Mouse (Mus musculus): ENCODE measurements at regions not wholly inside any gene's neighbourhood (a gene's known extent, or its start where the extent isn't known, plus 50 kb on each side); places are given as distances from the start of the nearest gene placed in this dataset.

- Histone ChIP-seq H3K9me3 (no peaks in the 10 kb centered on the region), H3K27ac (replicated peaks) (no peak overlapping the region), H3K4me3 (no peak overlapping the region), H3K4me2 (no peak overlapping the region), H3K4me1 (replicated peaks) (peaks cover 4% of the 10 kb centered on the region; the same call in 1 of the 2 replicates), H3K9ac (no peak overlapping the region), H3K36me3 (no peaks in the 10 kb centered on the region), H3K27me3 (no peaks in the 10 kb centered on the region)
- 57% methylated on average over 7 of the region's 7 CpGs for WGBS
- ATAC-seq (ENCODE audit: low read depth): no peak
Measured at GRCm38 (mm10) chr17:51371937-51372479, 192.9 kb upstream of the Tbc1d5 start.

DNA sequence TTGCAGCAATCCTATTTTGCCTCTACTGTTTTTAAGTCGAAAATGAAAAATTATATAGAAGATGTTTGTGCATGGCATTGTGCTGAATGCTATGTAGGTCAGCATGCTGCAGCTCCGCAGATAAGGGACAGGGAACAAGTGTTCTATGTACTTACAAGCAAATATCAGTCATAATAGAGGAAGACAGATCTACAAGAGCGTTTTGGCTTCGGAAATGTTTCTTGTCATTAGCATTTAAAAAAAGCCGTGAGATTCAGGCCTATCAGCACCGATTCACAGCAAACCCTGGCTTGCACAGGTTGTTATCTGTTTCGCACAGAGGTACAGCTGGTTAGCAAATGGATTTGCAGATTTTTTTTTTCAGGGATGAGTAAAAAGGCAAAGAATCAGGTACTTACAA, 191.8 kb upstream of the Tbc1d5 start:
- Histone ChIP-seq H3K27me3 (no peaks in the 10 kb centered on the region), H3K9me3 (no peaks in the 10 kb centered on the region), H3K4me2 (no peak overlapping the region), H3K36me3 (no peaks in the 10 kb centered on the region), H3K4me1 (replicated peaks) (peaks cover 4% of the 10 kb centered on the region; the same call in 1 of the 2 replicates), H3K27ac (replicated peaks) (no peak overlapping the region), H3K4me3 (no peak overlapping the region), H3K9ac (no peak overlapping the region)
- WGBS: 83% methylated on average over 7 of the region's 7 CpGs
- ATAC-seq (ENCODE audit: low read depth): no peak

DNA sequence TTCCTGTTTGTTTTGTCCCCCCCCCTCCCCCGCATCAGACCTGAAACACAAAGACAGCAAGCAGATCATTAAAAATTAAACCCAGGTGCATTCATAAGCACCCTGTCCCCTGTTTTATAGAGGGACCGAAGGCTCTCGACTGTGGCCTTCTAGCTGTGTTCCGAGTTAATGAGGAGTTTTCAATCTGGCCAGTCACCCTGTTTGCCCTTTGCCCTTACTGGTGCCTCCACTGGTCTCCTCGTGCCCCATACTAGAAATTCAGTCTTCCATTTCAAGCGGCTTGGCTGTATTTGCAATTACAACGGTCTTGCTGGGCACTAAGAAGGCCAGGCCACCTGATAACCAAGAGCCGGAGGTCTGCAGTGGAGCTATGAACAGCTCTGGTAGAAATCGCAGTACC, 190.9 kb upstream of the Tbc1d5 start:
- H3K9me3 ChIP-seq: no peaks in the 10 kb centered on the region
- H3K4me1 ChIP-seq (replicated peaks): peaks cover 4% of the 10 kb centered on the region; the same call in 1 of the 2 replicates
- no peak overlapping the region for H3K4me3 ChIP-seq
- ATAC-seq (ENCODE audit: low read depth): no peak
- H3K27me3 ChIP-seq: no peaks in the 10 kb centered on the region
- WGBS: 68% methylated on average over 9 of the region's 9 CpGs
- no peak overlapping the region for H3K9ac ChIP-seq
- H3K36me3 ChIP-seq: no peaks in the 10 kb centered on the region
- H3K4me2 ChIP-seq: no peak overlapping the region
- H3K27ac ChIP-seq (replicated peaks): no peak overlapping the region

DNA sequence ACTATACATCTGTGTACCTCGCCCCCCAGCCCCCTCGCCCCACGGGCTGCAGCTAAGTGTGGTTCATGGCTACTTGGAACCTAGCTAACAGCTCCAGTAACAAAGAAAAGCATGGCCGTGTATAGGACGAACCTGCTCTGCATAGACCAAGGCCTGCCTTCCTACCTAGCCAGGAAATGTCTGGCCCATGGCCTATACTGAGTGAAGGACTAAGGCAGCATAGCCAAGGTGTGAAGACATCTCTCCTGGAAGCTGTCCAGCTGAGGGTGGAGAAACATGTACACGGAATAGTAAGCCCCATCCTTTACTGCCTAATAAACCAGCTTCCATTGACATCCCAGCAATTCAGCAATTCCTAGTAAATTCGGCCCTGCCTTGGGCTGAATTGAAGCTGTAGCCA, 183.6 kb upstream of the Tbc1d5 start:
- Histone ChIP-seq H3K4me2 (no peak overlapping the region), H3K9ac (no peak overlapping the region), H3K27ac (replicated peaks) (no peak overlapping the region), H3K27me3 (no peaks in the 10 kb centered on the region), H3K9me3 (no peaks in the 10 kb centered on the region), H3K4me3 (no peak overlapping the region), H3K36me3 (no peaks in the 10 kb centered on the region), H3K4me1 (replicated peaks) (peaks cover 10% of the 10 kb centered on the region)
- WGBS: 89% methylated on average over 7 of the region's 7 CpGs
- no peak for ATAC-seq (ENCODE audit: low read depth)

DNA sequence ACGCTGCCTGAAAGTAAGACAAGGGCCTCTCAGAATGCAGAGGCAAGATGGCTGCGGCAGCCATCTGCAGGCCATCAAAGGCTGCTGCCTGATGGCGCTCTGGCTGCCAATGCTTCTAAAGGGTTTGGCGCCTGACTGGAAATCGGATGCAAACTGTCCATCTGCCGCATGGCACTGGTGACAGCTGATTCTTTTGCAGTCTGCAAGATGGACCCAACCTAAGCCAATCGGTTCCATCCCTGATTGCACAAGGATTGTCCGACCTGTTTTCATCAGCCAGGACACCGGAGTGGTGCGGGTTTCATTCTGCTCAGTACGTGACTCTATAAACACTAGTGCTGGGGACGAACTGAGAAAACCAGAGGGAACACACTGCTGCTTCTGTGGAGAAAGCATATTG, 183.1 kb upstream of the Tbc1d5 start:
- no peaks in the 10 kb centered on the region for H3K36me3 ChIP-seq
- ATAC-seq (ENCODE audit: low read depth): no peak
- peaks cover 15% of the 10 kb centered on the region for H3K4me1 ChIP-seq (replicated peaks)
- no peak overlapping the region for H3K27ac ChIP-seq (replicated peaks)
- 95% methylated on average over 12 of the region's 12 CpGs for WGBS
- H3K9me3 ChIP-seq: no peaks in the 10 kb centered on the region
- H3K9ac ChIP-seq: no peak overlapping the region
- H3K4me3 ChIP-seq: no peak overlapping the region
- no peak overlapping the region for H3K4me2 ChIP-seq
- H3K27me3 ChIP-seq: no peaks in the 10 kb centered on the region

DNA sequence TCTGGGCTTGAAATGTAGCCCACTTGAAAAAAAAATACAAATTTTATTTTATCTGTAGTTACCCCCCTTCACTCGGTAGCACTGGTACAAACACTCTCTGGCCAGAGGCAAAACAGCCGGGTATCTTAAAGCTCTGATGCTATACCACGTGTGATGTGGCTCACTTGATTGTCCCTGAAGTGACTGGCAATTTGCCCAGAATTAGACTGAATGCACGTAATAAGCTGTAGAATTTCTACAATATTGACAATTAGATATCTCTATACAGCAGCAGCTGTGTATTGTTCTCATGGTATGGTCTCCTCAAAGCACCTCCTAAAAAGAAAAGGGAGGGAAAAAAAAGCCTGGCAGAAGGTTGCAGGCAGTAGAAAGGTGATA, 179.2 kb upstream of the Tbc1d5 start:
- peak overlapping the region; percentile 54 for H3K27ac ChIP-seq (replicated peaks)
- H3K4me2 ChIP-seq: no peak overlapping the region
- H3K36me3 ChIP-seq: no peaks in the 10 kb centered on the region
- H3K27me3 ChIP-seq: no peaks in the 10 kb centered on the region
- H3K4me1 ChIP-seq (replicated peaks): peaks cover 22% of the 10 kb centered on the region
- peak; percentile 81 for ATAC-seq (ENCODE audit: low read depth)
- H3K9ac ChIP-seq: no peak overlapping the region
- 15% methylated on average over 4 of the region's 4 CpGs for WGBS
- no peak overlapping the region for H3K4me3 ChIP-seq
- no peaks in the 10 kb centered on the region for H3K9me3 ChIP-seq

DNA sequence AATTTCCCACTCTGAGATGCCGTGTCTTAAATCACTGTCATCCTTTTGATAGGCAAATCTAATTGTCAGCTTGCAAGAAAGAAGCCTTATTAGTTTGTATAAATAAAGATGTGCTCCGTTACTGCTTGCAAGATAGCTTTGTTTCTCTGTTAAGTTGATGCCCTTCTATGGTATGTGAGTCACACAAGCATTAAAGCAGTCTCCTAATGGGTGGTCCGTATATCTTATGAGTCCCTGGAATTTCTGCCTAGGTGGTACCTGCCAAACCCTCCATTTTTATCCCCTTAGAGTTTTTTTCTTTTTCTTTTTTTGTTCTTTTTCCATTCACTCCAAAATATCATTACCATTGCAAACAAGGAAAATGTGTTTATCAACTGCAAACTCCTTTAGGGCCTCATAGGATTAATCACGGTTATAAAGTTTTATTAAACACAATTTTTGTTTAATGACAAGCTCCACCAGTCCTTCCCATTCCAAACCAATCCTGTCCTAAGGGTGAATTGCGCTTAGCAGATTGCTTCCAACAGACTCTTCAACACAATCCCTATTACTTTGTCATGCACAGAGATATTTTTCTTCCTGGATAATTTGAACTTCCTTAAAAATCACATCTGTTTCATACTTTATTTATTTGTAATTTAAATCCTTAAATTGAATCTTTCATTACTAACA, 178.7 kb upstream of the Tbc1d5 start:
- no peaks in the 10 kb centered on the region for H3K36me3 ChIP-seq
- no peak overlapping the region for H3K27ac ChIP-seq (replicated peaks)
- no peak overlapping the region for H3K4me3 ChIP-seq
- H3K4me2 ChIP-seq: no peak overlapping the region
- no peaks in the 10 kb centered on the region for H3K9me3 ChIP-seq
- WGBS: 41% methylated on average over 5 of the region's 5 CpGs
- ATAC-seq (ENCODE audit: low read depth): no peak
- no peaks in the 10 kb centered on the region for H3K27me3 ChIP-seq
- peaks cover 22% of the 10 kb centered on the region for H3K4me1 ChIP-seq (replicated peaks)
- H3K9ac ChIP-seq: no peak overlapping the region

DNA sequence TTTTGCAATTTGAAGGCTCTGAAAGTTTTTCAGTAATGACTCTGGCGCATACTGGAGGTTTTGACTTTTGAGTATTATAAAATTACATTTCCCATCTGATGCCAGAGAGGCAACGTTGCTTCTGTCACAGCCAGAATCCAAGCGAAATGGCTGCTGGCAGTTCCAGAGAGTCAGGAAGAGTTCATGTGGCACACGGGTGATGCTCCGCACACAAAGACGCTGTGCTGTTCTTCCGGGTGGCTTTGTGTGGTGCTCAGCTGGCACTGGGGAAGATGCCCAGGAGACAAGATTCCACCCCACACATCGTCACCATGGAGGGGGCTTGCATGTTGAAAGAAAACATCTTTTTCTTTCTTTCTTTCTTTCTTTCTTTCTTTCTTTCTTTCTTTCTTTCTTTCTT, 177.3 kb upstream of the Tbc1d5 start:
- Histone ChIP-seq H3K4me2 (no peak overlapping the region), H3K27me3 (no peaks in the 10 kb centered on the region), H3K27ac (replicated peaks) (no peak overlapping the region), H3K9ac (no peak overlapping the region), H3K4me3 (no peak overlapping the region), H3K4me1 (replicated peaks) (peaks cover 22% of the 10 kb centered on the region), H3K9me3 (no peaks in the 10 kb centered on the region), H3K36me3 (no peaks in the 10 kb centered on the region)
- 49% methylated on average over 8 of the region's 8 CpGs for WGBS
- ATAC-seq (ENCODE audit: low read depth): no peak

GRCm38 (mm10) chr17:51321868-51322267, 142.7 kb upstream of the Tbc1d5 start:
- no peak overlapping the region for H3K4me2 ChIP-seq
- no peaks in the 10 kb centered on the region for H3K36me3 ChIP-seq
- no peaks in the 10 kb centered on the region for H3K9me3 ChIP-seq
- H3K4me1 ChIP-seq (replicated peaks): peaks cover 5% of the 10 kb centered on the region; the same call in 1 of the 2 replicates
- ATAC-seq (ENCODE audit: low read depth): no peak
- no peaks in the 10 kb centered on the region for H3K27me3 ChIP-seq
- H3K9ac ChIP-seq: no peak overlapping the region
- 77% methylated on average over 7 of the region's 7 CpGs for WGBS
- no peak overlapping the region for H3K4me3 ChIP-seq
- H3K27ac ChIP-seq (replicated peaks): no peak overlapping the region

DNA sequence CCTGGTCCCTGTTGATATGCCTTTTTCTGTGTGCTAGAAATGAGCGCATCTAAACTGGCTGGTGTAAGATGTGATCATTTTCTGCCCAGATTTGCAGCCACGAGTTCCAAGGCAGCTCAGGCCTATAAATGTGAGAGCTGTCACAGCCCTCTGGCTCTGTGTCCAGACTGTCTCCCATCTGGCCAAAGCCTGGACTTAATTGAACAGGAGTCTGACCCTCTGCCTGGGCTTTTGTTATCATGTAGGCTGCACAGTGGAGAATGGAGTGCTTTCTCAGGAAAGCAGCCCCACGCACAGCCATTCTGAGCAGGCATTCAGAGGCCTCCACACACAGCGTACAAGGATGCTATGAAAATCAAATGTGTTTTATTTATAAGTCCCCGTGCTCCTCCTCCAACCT, 141.9 kb upstream of the Tbc1d5 start:
- H3K4me3 ChIP-seq: no peak overlapping the region
- WGBS: 63% methylated on average over 5 of the region's 5 CpGs
- no peaks in the 10 kb centered on the region for H3K9me3 ChIP-seq
- no peak overlapping the region for H3K9ac ChIP-seq
- no peaks in the 10 kb centered on the region for H3K36me3 ChIP-seq
- H3K4me2 ChIP-seq: no peak overlapping the region
- peak overlapping the region; percentile 69 for H3K27ac ChIP-seq (replicated peaks)
- no peaks in the 10 kb centered on the region for H3K27me3 ChIP-seq
- H3K4me1 ChIP-seq (replicated peaks): peaks cover 5% of the 10 kb centered on the region; the same call in 1 of the 2 replicates
- peak; percentile 65; the same call in 1 of the 2 replicates for ATAC-seq (ENCODE audit: low read depth)

DNA sequence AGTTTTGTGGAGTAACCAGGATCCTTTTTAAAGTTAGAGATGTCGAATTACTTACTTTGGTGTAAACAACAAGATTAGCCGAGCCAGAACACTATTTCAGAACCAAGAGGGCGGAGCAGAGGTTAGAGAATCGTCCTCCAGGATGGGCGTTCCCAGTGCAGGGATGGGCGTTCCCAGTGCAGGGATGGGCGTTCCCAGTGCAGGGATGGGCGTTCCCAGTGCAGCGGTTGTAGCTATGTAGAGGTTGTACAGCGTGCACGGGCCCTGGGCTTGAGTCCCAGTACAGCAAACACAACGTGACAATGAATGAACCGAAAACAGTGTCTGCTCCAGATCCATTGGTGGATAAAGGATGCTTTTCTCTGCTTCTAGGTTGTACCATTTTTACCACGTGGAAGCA, 125.8 kb upstream of the Tbc1d5 start:
- no peaks in the 10 kb centered on the region for H3K27me3 ChIP-seq
- no peaks in the 10 kb centered on the region for H3K4me1 ChIP-seq (replicated peaks)
- no peak overlapping the region for H3K9ac ChIP-seq
- H3K4me3 ChIP-seq: no peak overlapping the region
- ATAC-seq (ENCODE audit: low read depth): no peak
- no peaks in the 10 kb centered on the region for H3K9me3 ChIP-seq
- no peak overlapping the region for H3K27ac ChIP-seq (replicated peaks)
- no peaks in the 10 kb centered on the region for H3K36me3 ChIP-seq
- peak overlapping the region; percentile 18 for H3K4me2 ChIP-seq
- WGBS: 49% methylated on average over 14 of the region's 14 CpGs

DNA sequence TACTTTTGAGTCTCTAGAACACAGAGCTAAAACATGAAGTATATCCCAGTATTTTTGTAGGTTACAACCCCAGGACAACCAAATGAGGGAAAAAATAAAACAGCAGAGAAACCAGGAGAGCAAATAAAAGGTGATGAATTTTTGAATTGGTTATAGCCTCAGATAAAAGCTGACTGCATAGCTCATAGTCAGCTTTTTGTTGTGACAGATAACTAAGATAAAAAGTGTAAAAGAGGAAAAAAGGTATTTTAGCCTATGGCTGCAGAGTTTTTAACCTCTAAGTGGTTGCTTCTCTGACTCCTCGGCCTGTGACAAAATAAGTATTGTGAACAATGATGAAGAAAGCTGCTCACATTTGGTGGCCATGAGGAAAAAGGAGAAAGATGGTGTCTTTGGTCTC, 111.6 kb upstream of the Tbc1d5 start:
- Histone ChIP-seq H3K4me1 (replicated peaks) (no peaks in the 10 kb centered on the region), H3K4me3 (no peak overlapping the region), H3K9ac (no peak overlapping the region), H3K9me3 (no peaks in the 10 kb centered on the region), H3K36me3 (no peaks in the 10 kb centered on the region), H3K27me3 (no peaks in the 10 kb centered on the region), H3K27ac (replicated peaks) (no peak overlapping the region), H3K4me2 (no peak overlapping the region)
- ATAC-seq (ENCODE audit: low read depth): no peak
- WGBS: 96% methylated on average over 1 of the region's 1 CpGs

DNA sequence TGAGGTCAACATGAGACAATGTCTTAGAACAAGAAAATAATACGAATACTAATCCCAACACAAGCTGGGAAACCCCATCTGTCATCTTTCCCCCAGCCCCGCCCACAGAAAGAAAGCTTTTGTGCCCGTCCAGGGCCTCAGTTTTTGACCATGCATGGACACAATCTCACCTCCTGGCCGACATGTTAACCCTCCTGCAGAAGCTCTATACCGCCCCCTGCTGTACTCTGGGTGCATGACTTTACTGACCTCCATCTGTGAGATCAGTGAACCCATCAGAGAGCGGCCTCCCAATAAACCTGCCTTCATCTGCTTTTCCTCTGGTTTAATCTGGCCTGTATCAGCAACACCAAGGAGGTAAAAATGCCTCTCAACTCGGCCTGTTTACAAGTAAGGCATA, 109.6 kb upstream of the Tbc1d5 start:
- Histone ChIP-seq H3K9ac (no peak overlapping the region), H3K4me3 (no peak overlapping the region), H3K4me2 (no peak overlapping the region), H3K27ac (replicated peaks) (no peak overlapping the region), H3K27me3 (no peaks in the 10 kb centered on the region), H3K9me3 (no peaks in the 10 kb centered on the region), H3K36me3 (no peaks in the 10 kb centered on the region), H3K4me1 (replicated peaks) (no peaks in the 10 kb centered on the region)
- WGBS: 75% methylated on average over 7 of the region's 7 CpGs
- ATAC-seq (ENCODE audit: low read depth): no peak
